Mouse (Mus musculus) bone marrow macrophage, adult 2 months (primary cell): ENCODE data around the gene Slc7a1.

ENCODE experiments used
- CTCF ChIP-seq: IDR thresholded peaks from 2 replicates; pipeline ENCODE4 v1.5.1; 2012; ENCODE audit warnings: low read depth, mild to moderate bottlenecking, low read length, moderate library complexity
- POLR2A ChIP-seq: IDR thresholded peaks from 2 replicates; pipeline ENCODE4 v1.6.1; 2012; ENCODE audit warnings: mild to moderate bottlenecking, low read depth, low read length, borderline replicate concordance

DNA sequence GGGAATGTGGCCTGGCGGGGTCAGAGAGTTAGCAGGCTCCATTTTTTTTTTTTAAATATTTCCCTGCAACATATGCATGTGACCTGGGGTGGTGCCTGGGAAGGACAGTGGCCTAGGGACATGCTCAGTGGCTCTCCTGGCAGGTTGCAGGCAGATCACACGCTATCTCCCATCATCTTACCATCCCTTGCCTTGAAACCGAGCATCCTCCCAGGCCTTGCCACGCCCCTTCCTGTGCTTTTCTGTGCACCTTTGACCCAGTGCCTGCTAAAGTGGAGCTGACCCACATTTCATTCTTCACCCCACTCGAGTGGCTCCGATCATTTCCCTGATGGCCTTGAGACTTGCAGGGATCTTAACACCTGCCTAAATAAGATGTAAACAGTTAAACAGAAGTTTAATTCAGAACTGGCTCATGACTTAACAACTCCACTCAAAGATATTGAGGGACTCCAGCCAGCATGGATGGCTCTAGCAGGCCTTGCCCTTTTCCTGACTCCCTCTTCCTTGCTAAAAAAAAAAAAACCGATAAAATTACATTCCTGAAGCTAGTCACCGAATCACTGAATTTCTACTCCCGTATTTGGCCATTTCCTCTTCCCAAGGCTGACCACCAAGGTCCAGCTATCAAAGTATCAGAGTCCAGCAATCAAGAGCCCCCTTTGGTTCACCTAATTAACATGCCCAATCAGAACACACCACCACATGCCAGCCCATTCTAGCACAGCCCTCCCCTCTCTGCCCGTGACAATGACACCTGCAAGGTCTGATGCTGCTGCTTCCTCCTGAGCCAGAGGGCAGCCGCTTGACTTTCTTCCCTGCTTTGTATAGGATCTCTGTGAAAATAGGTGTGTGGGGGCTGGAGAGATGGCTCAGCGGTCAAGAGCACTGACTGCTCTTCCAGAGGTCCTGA lies 27.4 kb downstream of the Slc7a1 start:
- TF ChIP-seq POLR2A, result no peak
- no peak for TF ChIP-seq CTCF
